Mouse (Mus musculus) frontal cortex, postnatal 36 days (tissue): Measurements from ENCODE around the gene Max.
A peak's percentile ranks its signal among the peaks of the same experiment; 100 is the strongest.

Experiments used
- DNase-seq, 2 experiments: peaks; one replicate each; pipeline ENCODE4 v3.0.0; 2022; ENCODE audit warnings: low spot score in 2 of 2

Gene Max

DNA sequence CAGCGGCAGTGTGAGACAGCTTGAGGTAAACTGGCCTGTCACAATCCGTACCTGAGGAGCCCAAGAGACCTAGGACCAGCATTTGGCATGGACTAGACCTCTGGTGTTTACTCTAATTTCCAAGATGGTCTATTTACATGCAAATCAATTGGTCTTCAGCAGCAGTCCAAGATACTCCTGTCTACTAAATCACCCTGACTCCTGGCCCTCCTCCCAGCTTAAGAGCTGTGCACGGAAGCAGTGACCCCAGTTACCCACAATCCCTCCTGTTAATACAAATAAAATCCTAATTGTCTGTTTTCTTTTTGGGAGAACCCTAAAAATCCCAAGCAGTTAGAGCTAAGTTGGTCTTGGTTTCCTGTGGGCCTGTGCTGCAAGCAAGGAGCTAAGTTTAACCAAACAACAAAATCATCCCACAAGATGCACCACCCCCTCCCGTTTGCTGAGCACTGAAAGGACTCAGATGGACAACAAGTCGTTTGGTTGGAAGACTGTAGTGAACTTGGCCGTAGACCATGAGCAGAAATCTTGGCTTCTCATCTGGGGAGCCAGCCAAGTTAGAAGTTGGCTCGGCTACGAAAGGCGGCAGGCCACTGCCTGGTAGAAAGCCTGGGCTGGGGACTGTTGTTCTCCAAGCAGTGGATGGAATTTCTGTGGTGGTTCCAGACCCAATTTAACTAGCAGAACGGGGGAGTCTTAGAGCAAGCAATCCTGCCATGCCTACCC lies 7.1 kb downstream of the Max start:
- DNase-seq: peak; percentile 53 to 85

DNA sequence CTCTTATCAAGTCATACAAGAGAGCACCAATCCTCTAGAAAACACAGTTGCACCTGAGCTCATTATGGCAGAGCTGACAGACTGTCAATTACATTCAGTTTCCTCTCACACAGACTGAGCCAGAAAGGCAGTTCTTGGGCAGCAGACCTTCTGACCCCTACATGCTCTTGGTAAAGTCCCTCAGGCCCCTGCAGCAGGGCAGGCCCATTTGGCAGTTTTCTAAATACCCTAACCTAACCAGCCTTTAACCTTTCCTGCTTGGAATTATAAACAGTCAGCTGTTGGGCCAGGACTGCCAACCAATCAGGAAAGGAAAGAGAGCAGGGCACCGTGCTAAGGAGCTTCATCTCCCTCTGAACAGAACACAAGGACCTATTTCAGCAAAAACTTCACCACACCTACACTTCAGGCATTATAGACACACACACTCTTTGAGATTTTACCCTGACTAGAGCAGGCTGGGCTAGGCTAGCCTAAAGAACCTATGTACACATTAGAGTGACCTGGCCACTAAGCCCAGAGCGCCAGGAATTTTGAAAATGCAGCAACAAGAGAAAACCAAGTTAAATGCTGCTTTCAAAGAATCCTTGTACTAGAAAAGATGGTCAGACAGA lies 8.1 kb downstream of the Max start:
- DNase-seq: no peak

DNA sequence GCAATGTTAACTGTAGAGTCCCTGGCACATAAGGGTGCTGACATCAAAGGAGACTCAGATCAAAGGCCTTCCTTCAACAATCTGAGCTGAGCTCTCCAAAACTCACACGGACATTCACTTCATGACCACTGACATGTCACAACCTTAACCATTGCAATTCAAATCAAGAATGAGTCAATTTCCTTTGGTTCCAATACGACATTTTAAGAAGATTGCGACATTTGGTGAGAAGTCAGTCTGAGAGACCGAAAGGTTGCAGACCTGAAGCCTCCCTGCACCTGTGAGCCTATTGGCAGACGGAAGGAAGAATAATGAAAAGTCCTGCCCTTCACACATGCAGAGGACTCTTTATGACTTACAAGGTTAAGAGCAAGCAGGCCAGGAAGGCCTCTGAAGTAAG lies 11.7 kb downstream of the Max start:
- DNase-seq: no peak

DNA sequence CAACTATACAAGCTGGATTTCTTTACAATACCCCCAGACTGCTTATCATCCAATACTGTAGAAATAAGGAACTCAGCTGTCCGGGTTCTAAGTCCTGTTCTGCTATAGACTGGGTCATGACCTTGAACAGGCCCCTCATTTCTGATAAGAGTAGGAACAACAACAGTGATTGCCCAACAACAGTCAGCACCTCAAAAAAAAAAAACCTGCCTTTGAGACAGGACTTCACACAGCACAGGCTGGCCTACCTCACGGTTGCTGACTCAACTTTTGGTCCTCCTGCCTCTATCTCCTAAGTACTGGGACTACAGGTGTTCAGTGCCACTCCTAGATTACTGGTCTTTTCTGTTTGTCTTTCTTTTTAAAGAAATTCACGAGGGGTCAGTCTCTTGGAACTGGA lies 13.2 kb downstream of the Max start:
- DNase-seq: no peak

DNA sequence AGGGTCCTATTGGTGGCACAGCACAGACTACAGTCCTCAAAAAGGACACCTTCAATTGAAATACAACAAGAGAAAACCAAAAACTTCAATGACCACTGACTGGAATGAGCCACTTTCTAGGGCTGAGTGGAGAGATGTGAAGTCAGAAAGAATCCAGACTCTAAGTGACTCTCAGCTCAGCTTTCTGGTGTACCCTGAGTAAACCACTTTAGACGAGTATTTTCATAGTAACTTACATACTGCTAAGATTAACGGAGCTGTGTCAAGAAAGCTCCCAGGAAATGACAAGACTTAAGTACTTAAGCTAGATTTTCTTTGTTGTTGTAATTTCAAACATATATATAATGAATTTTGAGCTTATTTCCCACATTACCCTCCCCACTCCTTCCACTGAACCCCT lies 13.8 kb downstream of the Max start:
- DNase-seq: no peak

DNA sequence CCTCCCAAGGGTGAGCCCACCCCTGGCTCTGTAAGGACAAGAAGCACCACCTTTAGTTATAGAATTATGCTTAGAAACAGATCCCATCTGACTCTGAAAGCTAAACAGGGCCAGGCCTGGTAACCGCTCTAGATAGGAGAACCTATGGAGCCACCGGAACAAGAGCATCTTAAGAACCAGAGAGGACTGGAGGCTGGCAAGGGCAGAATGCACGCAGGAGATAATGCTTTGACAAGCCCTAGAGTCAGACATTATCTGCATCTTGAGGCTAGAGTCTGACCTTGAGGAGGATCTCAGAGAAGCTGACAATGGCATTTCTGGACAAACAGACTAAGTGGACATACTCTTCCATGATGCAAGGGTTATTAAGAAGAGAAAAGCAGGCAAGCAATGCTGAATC lies 14.5 kb downstream of the Max start:
- no peak for DNase-seq

DNA sequence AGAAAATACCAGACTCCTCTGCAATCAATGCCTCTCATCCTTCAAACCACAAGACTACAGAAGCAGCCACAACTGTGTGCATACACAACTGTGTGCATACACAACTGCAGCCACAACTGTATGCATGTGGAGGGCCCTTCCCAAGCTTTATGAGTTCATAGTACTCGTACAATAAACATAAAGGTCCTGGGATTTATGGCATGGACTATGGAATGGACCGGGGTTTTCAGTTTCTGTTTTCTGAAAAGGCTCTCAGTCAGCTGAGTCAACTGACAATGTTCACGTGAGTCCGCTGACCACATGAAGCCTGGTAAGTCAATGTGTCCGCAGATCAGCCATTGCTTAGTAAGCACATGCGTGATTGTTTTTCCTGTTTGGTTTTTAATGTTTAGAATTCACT lies 18.5 kb downstream of the Max start:
- no peak for DNase-seq

DNA sequence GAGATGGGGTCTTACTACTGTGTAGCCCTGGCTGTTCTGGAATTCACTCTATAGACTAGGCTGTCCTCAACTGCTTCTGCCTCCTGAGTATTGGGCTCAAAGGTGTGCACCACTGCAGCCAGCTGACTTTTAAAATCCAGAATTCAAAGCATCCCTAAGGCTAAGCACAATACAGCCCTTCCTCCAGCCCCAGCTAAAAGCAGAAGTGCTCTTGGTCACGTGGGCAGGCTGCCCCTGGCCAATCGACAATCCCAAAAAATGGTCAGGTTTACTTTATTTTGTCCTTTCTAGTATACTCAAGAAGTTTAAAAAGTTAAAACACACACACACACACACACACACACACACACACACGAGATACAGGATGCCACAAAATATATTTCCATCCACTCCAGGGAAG lies 19.0 kb downstream of the Max start:
- DNase-seq: no peak

DNA sequence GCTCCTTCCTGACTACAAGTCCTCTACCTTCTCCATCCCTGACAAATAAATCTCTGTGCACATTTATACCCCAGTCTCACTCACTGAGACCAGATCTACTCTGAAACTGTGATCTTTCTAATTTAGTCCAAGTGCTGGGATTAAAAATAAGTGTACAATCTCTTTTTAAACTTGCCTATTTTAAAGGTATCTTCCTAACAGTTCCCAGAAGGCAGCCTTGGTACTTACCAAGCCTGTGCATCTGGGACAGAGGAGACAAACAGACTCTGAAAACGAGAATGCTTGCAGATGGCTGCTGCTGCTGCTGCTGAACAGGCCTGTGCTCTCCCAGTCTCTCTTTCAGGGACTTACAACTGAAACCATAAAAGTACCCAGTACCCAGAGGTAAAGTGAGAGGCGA lies 19.5 kb downstream of the Max start:
- peak in 1 of 2 experiments; percentile 22 for DNase-seq

DNA sequence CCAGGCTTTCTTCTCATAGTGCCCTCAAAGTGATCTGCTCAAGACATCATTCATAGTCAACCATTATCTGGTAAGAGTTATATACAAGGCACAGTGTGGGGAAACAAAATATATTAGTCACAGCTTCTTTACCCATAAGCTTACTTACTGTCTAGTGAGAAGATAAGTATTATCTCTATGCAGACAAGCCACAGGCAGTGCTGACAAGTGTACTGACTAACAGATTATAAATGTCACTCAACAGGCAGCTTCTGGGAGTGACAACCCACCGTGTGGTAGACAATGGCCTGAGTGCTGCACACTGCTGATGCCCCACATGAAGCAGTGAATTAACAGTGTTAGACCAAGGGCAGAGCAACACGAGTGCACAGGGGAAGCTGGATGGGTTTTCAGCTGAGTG lies 20.5 kb downstream of the Max start:
- DNase-seq: no peak

DNA sequence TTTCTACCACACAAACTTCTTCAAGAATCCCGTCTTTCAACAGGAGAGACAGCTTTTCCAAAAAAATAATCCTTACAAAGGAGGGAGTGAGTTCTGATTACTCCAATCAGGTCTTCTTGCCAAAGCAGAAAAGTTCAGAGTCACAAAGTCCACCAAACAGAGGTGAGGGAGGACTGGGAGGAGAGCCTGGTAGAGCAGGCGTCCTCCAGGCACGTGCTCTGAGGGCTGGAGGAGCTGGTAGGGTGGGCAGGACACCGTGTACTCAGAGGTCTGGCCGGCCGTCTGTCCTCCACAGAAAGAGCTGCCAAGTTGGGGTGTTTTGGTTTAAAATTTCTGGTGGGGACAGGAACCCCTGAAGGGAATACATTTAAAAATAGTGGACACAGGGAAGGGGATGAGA lies 24.0 kb downstream of the Max start:
- no peak for DNase-seq

DNA sequence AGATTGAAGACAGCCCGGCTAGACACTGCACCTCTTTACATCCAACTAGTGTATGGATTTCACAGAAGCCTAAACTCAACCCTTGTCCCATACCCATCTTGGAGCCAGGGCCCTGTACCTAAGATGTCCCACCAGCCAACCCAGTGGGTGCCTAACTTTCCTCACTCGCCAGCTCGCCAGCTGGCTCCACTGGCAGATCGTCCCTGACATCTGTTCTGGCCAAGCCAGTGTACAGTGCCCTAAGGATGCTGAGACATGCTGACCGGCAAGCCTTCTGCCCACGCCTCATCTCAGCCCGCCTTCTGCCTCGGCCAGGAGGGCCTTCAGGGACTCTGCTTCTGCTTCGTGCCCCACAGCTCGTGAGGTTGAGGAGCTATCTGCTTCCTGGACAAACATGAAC lies 25.8 kb downstream of the Max start:
- DNase-seq: no peak

DNA sequence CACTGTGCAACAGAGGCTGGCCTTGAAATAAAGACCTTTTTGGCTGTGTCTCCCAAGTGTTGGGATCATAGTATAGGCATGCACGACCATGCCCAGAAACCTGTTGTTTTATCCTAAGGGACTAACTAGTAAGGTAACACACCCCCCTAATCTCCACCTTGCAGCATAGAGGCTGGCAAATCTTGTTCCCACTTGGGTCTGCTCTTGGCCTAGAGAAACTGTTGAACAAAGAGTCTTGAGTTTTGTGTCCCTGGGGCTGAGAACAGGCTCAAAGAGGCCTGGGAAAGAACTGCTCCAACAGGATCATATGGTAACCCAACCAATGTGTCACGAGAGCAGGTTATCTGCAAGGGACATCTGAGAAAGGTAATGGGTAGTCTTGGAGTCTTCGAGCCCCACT lies 27.6 kb downstream of the Max start:
- no peak for DNase-seq

DNA sequence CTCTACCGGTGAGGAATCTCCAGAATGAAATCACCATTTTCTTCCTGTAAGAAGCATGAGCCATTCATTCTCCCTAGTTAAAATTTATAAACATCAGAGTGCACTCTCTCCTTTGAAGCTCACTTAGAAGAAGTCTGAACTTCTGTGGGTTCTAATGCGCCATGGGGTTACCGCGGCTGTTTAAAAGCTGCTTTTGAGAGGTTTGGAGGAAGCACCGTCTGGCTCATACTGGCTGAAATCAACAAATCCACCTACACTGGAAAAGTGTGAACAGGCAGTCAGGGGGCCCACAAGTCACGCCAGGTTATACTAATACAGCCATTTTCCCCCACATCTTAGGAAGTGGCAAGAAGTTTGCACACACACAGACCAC lies 29.3 kb downstream of the Max start:
- DNase-seq: no peak

DNA sequence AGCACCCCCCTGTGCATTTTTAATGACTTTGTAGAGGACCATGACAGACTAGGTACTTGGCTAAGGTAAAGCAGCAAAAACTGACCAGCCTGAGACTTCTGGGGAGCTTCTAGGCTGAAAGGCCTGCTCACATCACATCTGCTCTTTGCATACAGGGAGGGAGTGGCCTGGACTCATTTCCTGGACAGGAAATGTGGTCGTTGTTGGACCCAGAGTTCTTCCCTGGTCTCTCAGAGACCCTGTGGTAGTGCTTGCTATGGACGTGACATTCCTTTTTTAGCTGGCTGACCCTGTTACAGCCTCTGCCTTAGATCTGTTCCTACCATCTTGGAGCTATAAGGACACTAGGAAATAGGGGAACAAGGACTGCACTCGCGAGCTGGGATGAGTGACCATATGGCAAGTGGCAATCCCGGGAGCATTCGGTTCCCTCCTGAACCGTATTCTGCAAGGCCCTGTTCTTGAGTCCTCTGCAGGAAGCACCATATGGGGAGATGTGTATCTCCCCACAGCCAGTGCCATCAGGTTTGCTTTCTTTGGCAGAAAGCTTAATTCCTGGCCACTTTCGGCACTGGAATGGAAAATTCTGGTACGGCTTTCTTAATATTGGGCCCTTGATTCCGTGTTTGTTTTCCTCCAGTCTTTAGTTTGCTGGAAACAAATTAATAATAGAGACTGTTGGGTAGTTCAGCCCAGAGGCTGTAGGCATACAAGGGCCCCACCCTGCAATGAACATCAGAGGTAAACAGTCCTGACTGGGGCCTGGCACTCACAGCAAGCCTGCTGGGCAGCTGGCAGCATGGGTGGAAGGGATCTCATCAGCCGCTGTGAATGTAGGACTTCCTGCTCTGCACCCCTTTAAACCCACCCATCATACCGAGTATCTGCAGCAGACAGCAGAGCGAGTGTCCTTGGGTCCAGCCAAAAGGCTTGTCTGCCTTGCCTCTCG lies 30.0 kb downstream of the Max start:
- DNase-seq: no peak

DNA sequence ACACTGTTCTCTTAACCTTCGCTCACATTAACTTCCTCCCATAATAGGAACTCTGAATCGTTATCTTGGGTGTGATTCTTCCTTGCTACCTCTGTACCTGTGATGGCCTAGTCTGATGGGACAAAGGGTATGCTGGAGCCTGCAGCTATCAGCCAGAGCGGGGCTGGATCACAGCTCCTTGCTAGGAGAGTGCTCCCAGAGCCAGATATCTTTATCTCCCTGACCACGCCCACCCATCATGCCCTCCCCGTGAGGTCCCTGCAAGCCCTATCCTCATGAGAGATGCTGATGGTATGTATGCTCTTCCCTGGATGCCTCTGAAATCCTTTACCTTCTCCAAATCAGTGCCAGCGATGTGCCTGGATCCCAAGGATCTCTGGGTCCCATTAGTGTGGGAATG lies 31.8 kb downstream of the Max start:
- DNase-seq: no peak

DNA sequence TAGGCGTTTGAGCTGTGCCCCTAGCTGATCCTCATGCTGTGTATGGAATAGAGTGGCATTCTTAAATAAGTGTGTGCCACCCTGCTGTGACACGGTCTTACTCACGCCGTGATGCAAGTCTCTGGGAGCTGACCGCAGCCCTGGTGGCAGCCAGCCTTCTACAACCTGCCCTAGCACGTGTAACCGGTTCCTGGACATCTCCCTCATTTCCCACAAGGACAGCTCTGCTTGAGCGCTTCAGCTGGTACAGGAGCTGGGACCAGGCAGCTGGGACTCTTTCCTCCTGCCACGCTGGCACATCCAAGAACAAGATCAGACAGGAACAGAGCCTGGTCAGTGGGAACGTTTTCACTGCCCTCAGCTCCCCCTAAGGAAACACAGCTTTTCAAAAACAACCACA lies 34.5 kb downstream of the Max start:
- no peak for DNase-seq

DNA sequence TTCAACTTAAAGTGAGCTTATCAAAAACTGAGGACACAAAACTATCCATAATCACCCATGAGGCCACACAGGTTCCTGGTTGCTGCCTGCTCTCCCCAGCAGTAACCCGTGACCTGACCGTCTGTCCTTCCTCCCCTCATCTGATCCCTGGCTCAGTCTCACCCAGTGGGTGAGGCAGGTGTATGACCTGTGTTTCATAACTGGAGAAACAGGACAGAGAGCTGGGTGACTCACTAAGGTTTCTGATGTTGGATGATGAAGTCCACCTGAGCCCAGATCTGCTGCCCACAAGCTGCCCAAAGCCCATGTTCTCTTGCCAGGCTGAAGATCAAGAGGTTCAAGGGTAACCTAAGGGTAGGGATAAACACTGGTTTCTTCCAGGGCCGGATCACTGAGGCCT lies 35.0 kb downstream of the Max start:
- no peak for DNase-seq

DNA sequence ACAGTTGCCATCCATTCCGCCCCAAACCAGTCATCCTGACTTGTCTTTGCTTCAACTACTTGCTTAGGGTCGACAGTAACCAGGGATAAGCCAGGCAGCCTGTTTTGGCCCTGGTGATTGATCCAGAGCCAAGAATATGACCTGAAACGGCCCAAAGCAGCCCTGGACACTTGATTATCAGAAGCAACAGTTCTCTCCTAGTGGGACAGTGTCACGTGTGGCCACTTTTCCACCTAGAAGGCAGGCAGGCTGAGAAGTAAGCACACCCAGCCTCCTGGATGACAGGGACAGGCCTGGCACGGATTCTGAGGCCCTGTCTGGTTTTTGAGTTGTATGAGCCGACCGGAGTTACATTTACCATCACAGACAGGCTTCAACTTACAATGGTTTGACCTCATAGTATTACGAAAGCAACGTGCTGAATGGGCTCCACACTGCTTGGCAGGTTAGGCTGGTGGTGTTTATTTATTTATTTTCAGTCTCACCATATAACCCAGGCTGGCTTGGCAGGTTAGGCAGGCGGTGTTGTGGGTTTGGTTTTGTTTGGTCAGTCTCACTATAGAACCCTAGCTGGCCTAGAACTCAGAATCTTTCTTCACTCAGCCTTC lies 35.6 kb downstream of the Max start:
- DNase-seq: no peak

DNA sequence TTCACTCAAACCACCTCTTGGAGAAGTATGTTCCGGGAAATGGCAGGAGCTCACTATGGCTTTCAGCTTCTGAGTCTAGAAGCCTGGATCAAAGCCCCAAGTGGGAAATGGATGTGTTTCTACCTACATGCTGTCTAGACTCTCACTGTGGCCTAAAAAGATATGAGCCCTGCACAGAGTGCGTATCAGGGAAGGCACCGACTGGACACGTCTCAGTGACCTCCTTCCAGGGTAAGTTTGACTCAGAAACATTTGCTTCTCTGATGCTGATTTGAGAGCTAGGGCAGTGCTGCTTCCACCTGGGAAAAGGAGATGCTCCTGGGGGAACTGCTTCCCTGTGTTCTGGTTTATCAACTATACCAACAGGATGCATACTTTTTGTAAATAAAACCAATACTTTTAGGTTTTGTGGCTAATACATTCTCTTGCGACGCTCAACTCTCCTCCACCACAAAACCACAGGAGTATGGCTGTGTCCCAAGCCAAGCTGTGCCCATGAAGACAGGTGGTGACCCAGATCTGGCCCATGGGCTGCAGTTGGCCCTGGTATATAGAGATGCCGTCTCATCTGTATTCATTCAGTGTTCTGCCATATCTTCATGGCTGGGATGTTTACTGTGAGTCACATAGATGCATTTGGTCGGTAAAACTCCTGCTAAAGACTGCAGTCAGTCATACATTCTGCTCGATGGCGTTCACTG lies 36.9 kb downstream of the Max start:
- no peak for DNase-seq

DNA sequence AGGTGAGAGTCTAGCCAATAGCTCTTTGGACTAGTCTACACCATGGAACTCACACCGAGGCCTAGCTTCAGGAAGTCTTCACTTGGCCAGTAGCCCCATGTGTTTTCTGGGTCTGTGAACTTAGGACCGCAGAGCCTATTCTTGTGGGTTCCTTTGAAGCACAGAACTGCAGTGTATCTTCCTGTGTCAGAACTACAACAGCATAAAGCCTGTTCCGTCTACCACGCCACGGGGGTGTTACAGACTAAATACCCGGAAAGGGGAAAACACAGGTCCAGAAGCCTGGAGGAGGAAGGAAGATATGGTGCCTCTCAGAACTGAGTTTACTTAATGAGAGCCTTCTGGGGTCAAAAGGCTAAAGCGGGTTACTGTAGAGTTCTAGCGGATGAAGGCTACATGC lies 38.9 kb downstream of the Max start:
- DNase-seq: no peak

DNA sequence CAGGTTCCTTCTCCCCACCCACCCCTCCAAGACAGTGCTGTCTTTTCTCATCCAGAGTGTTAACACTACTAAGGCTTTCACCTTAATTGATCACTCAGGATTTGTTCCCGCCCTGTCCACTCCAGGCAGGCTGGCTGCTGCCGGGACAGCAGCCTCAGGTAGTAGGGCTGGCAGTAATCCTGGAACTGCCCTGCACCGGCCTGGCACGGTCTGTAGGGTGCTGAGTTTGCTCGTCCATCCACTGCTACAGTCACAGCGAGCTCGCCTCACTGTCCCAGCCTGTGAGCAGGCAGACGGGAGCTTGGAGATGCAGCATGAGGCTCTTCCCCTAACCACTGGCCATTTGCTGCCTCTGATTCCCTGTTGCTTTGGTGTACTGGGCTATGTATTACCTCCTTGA lies 41.0 kb downstream of the Max start:
- no peak for DNase-seq
